Mouse (Mus musculus) T-helper 17 cell (primary cell): ENCODE data around the gene Prpsap1.
"Not testable (repeated sequence)": the region's sequence is repeated elsewhere in the genome, so short reads cannot be mapped to it uniquely, and the experiment has no call there.

Source experiments
- in situ Hi-C, 2 experiments: fragments of 300-600 bp; cut with MboI, MseI; formaldehyde crosslinking; loops; 1 replicate in 1 of 2; 2 replicates in 1 of 2; pipeline ENCODE4 v1.15.1; 2025; ENCODE audit warnings: high pct_unique_total_duplicates in 2 of 2

Prpsap1 gene

GRCm38 (mm10) chr11:116518482-116518881 is 24.5 kb upstream of the Prpsap1 start:
- in situ Hi-C loops = no loop called here

GRCm38 (mm10) chr11:116515330-116516020 is 21.5 kb upstream of the Prpsap1 start:
- in situ Hi-C loops = no loop called here

GRCm38 (mm10) chr11:116513531-116514038 is 19.6 kb upstream of the Prpsap1 start:
- in situ Hi-C loops = no loop called here

GRCm38 (mm10) chr11:116512987-116513386 is 19.0 kb upstream of the Prpsap1 start:
- in situ Hi-C loops = no loop called here

GRCm38 (mm10) chr11:116512154-116512553 is 18.2 kb upstream of the Prpsap1 start:
- in situ Hi-C loops = no loop called here

- in situ Hi-C loops = no loop called here
These were observed 17.4 kb upstream of the Prpsap1 start for GRCm38 (mm10) chr11:116511301-116511868.

GRCm38 (mm10) chr11:116508689-116509088 is 14.7 kb upstream of the Prpsap1 start:
- in situ Hi-C loops = no loop called here

GRCm38 (mm10) chr11:116506151-116506875 is 12.3 kb upstream of the Prpsap1 start:
- in situ Hi-C loops = no loop called here

- in situ Hi-C loops = no loop called here
These were observed 11.6 kb upstream of the Prpsap1 start for GRCm38 (mm10) chr11:116505573-116505972.

GRCm38 (mm10) chr11:116504516-116504915 is 10.5 kb upstream of the Prpsap1 start:
- in situ Hi-C loops = no loop called here

GRCm38 (mm10) chr11:116501005-116501746 is 7.2 kb upstream of the Prpsap1 start:
- in situ Hi-C loops = no loop called here

- in situ Hi-C loops = loop anchor here in 1 of 2 experiments (5.0 kb wide), 1 partner anchor 33 kb away; the partner anchor contains the start of gene Sphk1
These were observed 5.0 kb upstream of the Prpsap1 start for GRCm38 (mm10) chr11:116499018-116499417.

GRCm38 (mm10) chr11:116498596-116498995 is 4.6 kb upstream of the Prpsap1 start:
- in situ Hi-C loops = loop anchor here in 1 of 2 experiments (5.0 kb wide), 1 partner anchor 34 kb away; the partner anchor contains the start of gene Sphk1

GRCm38 (mm10) chr11:116497313-116497712 is 3.3 kb upstream of the Prpsap1 start:
- in situ Hi-C loops = loop anchor here in 1 of 2 experiments (5.0 kb wide), 1 partner anchor 35 kb away; the partner anchor contains the start of gene Sphk1

GRCm38 (mm10) chr11:116494474-116495174 is 622 bp upstream of the Prpsap1 start:
- in situ Hi-C loops = loop anchor here in 1 of 2 experiments (5.0 kb wide), 1 partner anchor 38 kb away; the partner anchor contains the start of gene Sphk1

- in situ Hi-C loops = no loop called here
These were observed 811 bp downstream of the Prpsap1 start for GRCm38 (mm10) chr11:116493191-116493590.

- in situ Hi-C loops = not testable (repeated sequence)
These were observed 1.5 kb downstream of the Prpsap1 start for GRCm38 (mm10) chr11:116492507-116492906.

GRCm38 (mm10) chr11:116491338-116491737 is 2.7 kb downstream of the Prpsap1 start:
- in situ Hi-C loops = no loop called here

GRCm38 (mm10) chr11:116490232-116491107 is 3.5 kb downstream of the Prpsap1 start:
- in situ Hi-C loops = no loop called here

GRCm38 (mm10) chr11:116489771-116490231 is 4.2 kb downstream of the Prpsap1 start:
- in situ Hi-C loops = no loop called here
